Mouse (Mus musculus) G1E-ER4 (cell line): Measurements from ENCODE around the gene Dstyk. TPM values are rescaled to one million over a fixed set of nuclear protein-coding genes. Genes with fewer than 3 reads are reported as not detected.

Experiments used
- GATA1 ChIP-seq: IDR thresholded peaks from one replicate; pipeline ENCODE4 v1.8.0; 2012; ENCODE audit warnings: low read length, inconsistent platforms
- polyA plus RNA-seq: library from polyadenylated mRNA; stranded (reverse); fragments of >175 nt; gene quantifications from 2 replicates; pipeline ENCODE4 v1.2.3, GENCODE M21; 2012

Gene Dstyk
- polyA plus RNA-seq, 1 experiment: 6.9 TPM

- TF ChIP-seq GATA1: no peak
Observed at GRCm38 (mm10) chr1:132468926-132469325, 51.6 kb downstream of the Dstyk start.

GRCm38 (mm10) chr1:132469519-132469918 lies 52.2 kb downstream of the Dstyk start:
- TF ChIP-seq GATA1: no peak

GRCm38 (mm10) chr1:132471032-132471431 lies 53.7 kb downstream of the Dstyk start:
- TF ChIP-seq GATA1: no peak

- no peak for TF ChIP-seq GATA1
Observed at GRCm38 (mm10) chr1:132471499-132471898, 54.1 kb downstream of the Dstyk start.

- TF ChIP-seq GATA1: no peak
Observed at GRCm38 (mm10) chr1:132472537-132472936, 55.2 kb downstream of the Dstyk start.

GRCm38 (mm10) chr1:132474496-132474895 lies 57.1 kb downstream of the Dstyk start:
- TF ChIP-seq GATA1: no peak

- TF ChIP-seq GATA1: no peak
Observed at GRCm38 (mm10) chr1:132476575-132476927, 59.2 kb downstream of the Dstyk start.

GRCm38 (mm10) chr1:132476928-132477691 lies 59.8 kb downstream of the Dstyk start, which contains the start of gene Rbbp5:
Rbbp5 (plus strand) TSS chr1:132477365.
- TF ChIP-seq GATA1: no peak

DNA sequence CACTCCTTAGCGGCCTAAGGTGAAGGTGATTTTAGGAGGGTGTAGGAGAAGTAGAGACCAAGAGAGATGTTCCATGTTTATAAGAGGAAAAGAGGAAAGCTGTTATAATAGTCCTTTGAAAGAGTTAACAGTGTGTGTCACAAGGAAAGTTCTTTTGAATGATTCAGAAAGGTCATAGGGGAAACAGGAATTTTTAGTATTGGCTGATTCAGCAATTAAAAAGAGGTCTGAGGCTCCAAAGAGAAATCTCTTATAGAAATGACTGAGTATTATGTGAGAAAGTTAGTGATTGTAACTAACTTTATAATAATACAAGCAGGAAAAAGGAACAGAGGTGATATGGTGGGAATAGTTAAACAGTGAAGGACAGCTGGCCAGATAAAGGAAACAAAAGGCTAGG lies 62.1 kb downstream of the Dstyk start:
- no peak for TF ChIP-seq GATA1

DNA sequence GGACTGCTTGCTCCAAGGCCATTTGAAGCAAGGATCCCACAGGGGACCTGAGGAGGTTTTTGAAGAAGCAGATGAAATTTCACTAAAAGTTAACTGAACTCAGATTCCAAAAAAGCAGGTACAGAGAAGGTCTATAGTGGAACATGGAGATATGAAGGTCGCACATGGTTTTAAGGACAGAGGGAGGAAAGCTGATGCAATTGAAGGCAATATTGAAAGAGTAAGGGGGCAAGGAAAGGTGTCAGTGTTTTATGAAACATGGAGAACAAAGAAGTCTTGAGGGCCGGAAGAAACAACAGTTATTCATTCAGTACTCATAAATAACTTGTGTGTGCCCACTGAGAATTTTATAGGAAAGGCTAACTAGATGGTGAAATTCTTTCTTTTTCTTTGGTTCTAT lies 64.3 kb downstream of the Dstyk start:
- TF ChIP-seq GATA1: no peak

DNA sequence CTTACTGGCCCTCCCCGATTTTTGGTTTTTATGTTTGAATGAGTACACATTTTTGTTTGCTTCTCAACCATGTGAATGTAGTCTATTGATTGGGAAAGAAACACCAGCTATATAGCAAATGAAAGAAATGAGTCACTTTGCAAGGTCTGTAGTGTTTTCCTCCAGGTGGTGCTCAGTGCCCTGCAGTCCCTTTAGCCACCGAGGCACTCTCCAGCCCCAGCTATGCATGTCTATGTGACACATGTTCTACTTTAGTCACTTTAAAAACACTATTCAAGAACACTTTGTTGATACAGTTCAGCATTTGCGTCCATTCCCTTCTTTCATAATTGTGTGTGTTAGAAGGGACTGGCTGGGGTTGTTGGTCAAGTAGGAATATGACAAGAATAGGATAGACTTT lies 65.9 kb downstream of the Dstyk start:
- TF ChIP-seq GATA1: no peak

DNA sequence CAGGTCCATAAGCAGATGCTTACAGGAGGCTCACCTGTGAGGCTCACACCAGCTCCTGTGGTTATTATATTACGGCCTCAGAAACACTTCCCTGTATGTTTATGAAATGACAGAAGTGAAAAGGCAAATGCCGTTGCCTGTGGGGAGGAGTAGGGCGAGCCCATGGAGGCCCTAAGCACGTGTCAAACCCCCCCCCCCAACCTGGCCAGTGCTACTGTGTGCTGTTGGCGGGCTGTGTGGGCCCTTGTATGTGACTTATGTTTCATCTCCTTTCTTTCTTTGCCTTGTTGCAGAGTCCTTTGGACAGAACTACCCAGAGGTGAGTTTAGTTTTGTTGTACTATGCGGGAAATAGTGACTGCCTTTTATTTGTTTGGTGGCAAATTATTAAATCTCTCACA lies 66.4 kb downstream of the Dstyk start:
- TF ChIP-seq GATA1: no peak

- TF ChIP-seq GATA1: no peak
Observed at GRCm38 (mm10) chr1:132500535-132500934, 83.2 kb downstream of the Dstyk start.

DNA sequence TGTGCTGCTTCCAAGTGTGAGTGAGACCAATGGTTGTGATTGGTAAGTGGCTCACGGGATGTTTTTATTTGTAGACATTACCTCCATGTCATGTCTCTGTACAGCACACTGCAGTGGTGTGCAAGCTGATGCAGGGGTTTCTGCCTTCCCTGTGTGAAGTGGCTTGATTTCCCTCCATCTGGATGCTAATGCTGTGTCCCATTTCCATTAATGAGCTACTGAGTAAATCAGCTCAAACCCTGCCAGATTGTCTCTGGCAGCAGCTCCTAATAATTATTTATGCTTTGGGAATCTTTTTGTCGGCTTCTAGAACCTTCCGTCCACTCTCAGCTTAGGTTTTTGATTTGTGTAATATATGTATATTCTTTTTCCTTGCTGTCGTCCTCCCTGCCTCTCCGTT lies 87.8 kb downstream of the Dstyk start:
- no peak for TF ChIP-seq GATA1

GRCm38 (mm10) chr1:132506058-132506457 lies 88.7 kb downstream of the Dstyk start, which contains the start of gene Tmem81:
Tmem81 (plus strand) TSS chr1:132506230.
- TF ChIP-seq GATA1: no peak

- TF ChIP-seq GATA1: no peak
Observed at GRCm38 (mm10) chr1:132506656-132507055, 89.3 kb downstream of the Dstyk start.

- TF ChIP-seq GATA1: no peak
Observed at GRCm38 (mm10) chr1:132509771-132510170, 92.4 kb downstream of the Dstyk start.
